Mouse (Mus musculus) CH12.LX (cell line): ENCODE measurements around the gene Prune2. TPM values are rescaled to one million over a fixed set of nuclear protein-coding genes. Genes with fewer than 3 reads are reported as not detected.

ENCODE experiments used
- DNase-seq: peaks from one replicate; pipeline ENCODE4 v3.0.0-alpha.2; 2013; ENCODE audit errors: extremely low read depth
- H3K27ac ChIP-seq: 2 replicates; pipeline ENCODE4 v1.5.1; 2012; ENCODE audit warnings: low read depth, mild to moderate bottlenecking, control low read depth, moderate library complexity; ENCODE audit not compliant: insufficient read depth
- H3K27me3 ChIP-seq: replicated peaks from 2 replicates; pipeline ENCODE3; 2012; ENCODE audit warnings: inconsistent platforms
- H3K36me3 ChIP-seq, 2 experiments: replicated peaks in 1 of 2; 2 replicates each; pipeline versions ENCODE3 to v1.6.1; 2012; ENCODE audit warnings: inconsistent platforms in 1 of 2, low read length in 1 of 2, mild to moderate bottlenecking in 1 of 2, mixed read lengths in 1 of 2, moderate library complexity in 1 of 2; ENCODE audit not compliant: control insufficient read depth in 1 of 2, insufficient read depth in 1 of 2
- H3K4me1 ChIP-seq, 2 experiments: 2 replicates each; pipeline ENCODE4 v1.6.1; 2012; ENCODE audit warnings: inconsistent platforms in 1 of 2, moderate library complexity in 1 of 2; ENCODE audit not compliant: insufficient read depth in 2 of 2, control insufficient read depth in 1 of 2
- H3K4me2 ChIP-seq: 2 replicates; pipeline ENCODE4 v1.6.1; 2012; ENCODE audit warnings: low read depth, mild to moderate bottlenecking, control low read depth; ENCODE audit not compliant: poor library complexity, insufficient read depth, severe bottlenecking
- H3K4me3 ChIP-seq, 3 experiments: fragments of 150-350 bp in 1 of 3; sonication (generic) in 1 of 3; replicated peaks in 1 of 3; 2 replicates each; pipeline versions ENCODE3 to v1.5.1; 2011 to 2012; ENCODE audit warnings: low read depth in 2 of 3, low read length in 2 of 3, mild to moderate bottlenecking in 2 of 3, moderate library complexity in 2 of 3, control low read depth in 1 of 3, improper control_type of control experiment in 1 of 3, inconsistent platforms in 1 of 3, mixed read lengths in 1 of 3; ENCODE audit not compliant: poor library complexity in 1 of 3
- H3K79me2 ChIP-seq: replicated peaks from 2 replicates; pipeline ENCODE4 v1.6.1; 2012; ENCODE audit warnings: mild to moderate bottlenecking, moderate library complexity; ENCODE audit not compliant: control insufficient read depth, poor library complexity, insufficient read depth, severe bottlenecking; ENCODE audit errors: extremely low read depth
- H3K9ac ChIP-seq: 2 replicates; pipeline ENCODE4 v1.6.1; 2012; ENCODE audit warnings: low read depth, mild to moderate bottlenecking, control low read depth, moderate library complexity; ENCODE audit not compliant: insufficient read depth
- H3K9me3 ChIP-seq: replicated peaks from 2 replicates; pipeline ENCODE3; 2012; ENCODE audit warnings: low read length, inconsistent platforms, mixed read lengths
- BHLHE40 ChIP-seq: IDR thresholded peaks from 2 replicates; pipeline ENCODE4 v1.6.1; 2011; ENCODE audit warnings: mild to moderate bottlenecking, low read depth, low read length, improper control_type of control experiment
- CHD1 ChIP-seq: IDR thresholded peaks from 2 replicates; pipeline ENCODE4 v1.6.1; 2012; ENCODE audit warnings: low read depth, low read length, improper control_type of control experiment, inconsistent platforms
- CTCF ChIP-seq, 2 experiments: IDR thresholded peaks in 1 of 2; conservative IDR thresholded peaks in 1 of 2; 2 replicates each; pipeline ENCODE4 v1.5.1; 2011 to 2012; ENCODE audit warnings: low read depth in 2 of 2, low read length in 2 of 2, improper control_type of control experiment in 1 of 2, inconsistent platforms in 1 of 2, mild to moderate bottlenecking in 1 of 2, moderate library complexity in 1 of 2
- E2F4 ChIP-seq: IDR thresholded peaks from 2 replicates; pipeline ENCODE4 v1.6.1; 2011; ENCODE audit warnings: low read depth, low read length, improper control_type of control experiment; ENCODE audit not compliant: insufficient replicate concordance
- ELF1 ChIP-seq: IDR thresholded peaks from 2 replicates; pipeline ENCODE4 v1.6.1; 2014; ENCODE audit warnings: low read depth, mild to moderate bottlenecking, inconsistent platforms, low read length, improper control_type of control experiment
- EP300 ChIP-seq: IDR thresholded peaks from 2 replicates; pipeline ENCODE4 v1.6.1; 2011; ENCODE audit warnings: low read length, improper control_type of control experiment
- JUN ChIP-seq: IDR thresholded peaks from 2 replicates; pipeline ENCODE4 v1.6.1; 2011; ENCODE audit warnings: low read depth, mild to moderate bottlenecking, low read length, improper control_type of control experiment, moderate library complexity; ENCODE audit not compliant: insufficient read depth
- MXI1 ChIP-seq: IDR thresholded peaks from 2 replicates; pipeline ENCODE4 v1.6.1; 2011; ENCODE audit warnings: mild to moderate bottlenecking, low read depth, low read length, improper control_type of control experiment
- NRF1 ChIP-seq: IDR thresholded peaks from 2 replicates; pipeline ENCODE4 v1.6.1; 2014; ENCODE audit warnings: low read depth, mild to moderate bottlenecking, inconsistent platforms, low read length, improper control_type of control experiment, moderate library complexity
- PAX5 ChIP-seq: IDR thresholded peaks from 2 replicates; pipeline ENCODE4 v1.6.1; 2012; ENCODE audit warnings: low read length, inconsistent platforms, mixed read lengths
- POLR2AphosphoS2 ChIP-seq: IDR thresholded peaks from 2 replicates; pipeline ENCODE4 v1.6.1; 2011; ENCODE audit warnings: low read depth, low read length, improper control_type of control experiment
- RAD21 ChIP-seq: IDR thresholded peaks from 2 replicates; pipeline ENCODE4 v1.6.1; 2011; ENCODE audit warnings: low read depth, mild to moderate bottlenecking, low read length, improper control_type of control experiment, moderate library complexity
- SMC3 ChIP-seq: IDR thresholded peaks from 2 replicates; pipeline ENCODE4 v1.6.1; 2011; ENCODE audit warnings: low read depth, low read length, improper control_type of control experiment
- ZC3H11A ChIP-seq: IDR thresholded peaks from 2 replicates; pipeline ENCODE4 v1.6.1; 2012; ENCODE audit warnings: low read depth, mild to moderate bottlenecking, inconsistent platforms, low read length, improper control_type of control experiment
- ZKSCAN1 ChIP-seq: IDR thresholded peaks from 2 replicates; pipeline ENCODE4 v1.6.1; 2012; ENCODE audit warnings: low read depth, inconsistent platforms, low read length, improper control_type of control experiment, borderline replicate concordance
- ZMIZ1 ChIP-seq: IDR thresholded peaks from 2 replicates; pipeline ENCODE4 v1.6.1; 2012; ENCODE audit warnings: low read depth, mild to moderate bottlenecking, inconsistent platforms, low read length, improper control_type of control experiment
- ZNF384 ChIP-seq: IDR thresholded peaks from 2 replicates; pipeline ENCODE4 v1.6.1; 2012; ENCODE audit warnings: low read depth, low read length, improper control_type of control experiment, inconsistent platforms
- dilution Hi-C: fragments of 300-500 bp; cut with MboI; formaldehyde crosslinking; loops from 2 replicates; pipeline ENCODE4 v1.14.3; 2020; ENCODE audit warnings: low sequenced_read_pairs; ENCODE audit not compliant: extremely low pct_unique_long_range_greater_than_20kb, extremely low pct_ligation_motif_present
- in situ Hi-C: fragments of 300-500 bp; cut with MboI; formaldehyde crosslinking; loops from 3 replicates; pipeline ENCODE4 v1.14.3; 2019; ENCODE audit warnings: low sequenced_read_pairs, low pct_ligation_motif_present, low pct_unique_long_range_greater_than_20kb, mixed read lengths
- polyA plus RNA-seq: library from polyadenylated mRNA; unstranded; fragments of >175 nt; gene quantifications from 2 replicates; pipeline ENCODE4 v1.2.1, GENCODE M21; 2012; ENCODE audit warnings: low read depth; ENCODE audit not compliant: insufficient read length
- total RNA-seq, 2 experiments: library from RNA; depleted of rRNA; stranded (reverse); fragments of 300-350 nt in 1 of 2; fragments of >200 nt in 1 of 2; gene quantifications; 2 replicates each; pipeline ENCODE4 v1.2.3; 2012 to 2014

Prune2 gene
- total and polyA plus RNA-seq, 3 experiments = 0.04 to 1.7 (median 0.21) TPM

GRCm38 (mm10) chr19:17030276-17030675 is 74.4 kb downstream of the Prune2 start:
- peaks cover 0 to 8% of the 10 kb centered on the region in 2 experiments; a peak in 1 of 4 replicates for H3K4me1 ChIP-seq
- in situ Hi-C loops (loop anchor here (25.0 kb wide), 1 partner anchor 218 kb away; no protein-coding TSS in a partner anchor), dilution Hi-C loops (no loop called here)
- no peaks in the 10 kb centered on the region for H3K36me3 ChIP-seq
- H3K27ac ChIP-seq = no peak overlapping the region
- DNase-seq = peak; percentile 63
- no peak overlapping the region for H3K4me3 ChIP-seq
- H3K4me2 ChIP-seq = no peak overlapping the region
- H3K27me3 ChIP-seq = no peaks in the 10 kb centered on the region
- no peaks in the 10 kb centered on the region for H3K9me3 ChIP-seq
- no peak for TF ChIP-seq ZKSCAN1
- TF ChIP-seq PAX5 = no peak
- no peak for TF ChIP-seq MXI1
- peak; percentile 59; the same call in 1 of the 2 replicates for TF ChIP-seq ZNF384
- peak; percentile 89 for TF ChIP-seq SMC3
- TF ChIP-seq JUN = no peak
- no peak for TF ChIP-seq POLR2AphosphoS2
- TF ChIP-seq ELF1 = no peak
- TF ChIP-seq CTCF (conservative IDR thresholded peaks at IDR 0.05 in 1 of 2, IDR thresholded peaks at IDR 0.05 in 1 of 2; ENCODE audit: low read depth in 2 of 2, low read length in 2 of 2) = peak; percentile 89 to 93
- peak; percentile 31; the same call in 1 of the 2 replicates for TF ChIP-seq ZC3H11A
- no peak for TF ChIP-seq NRF1
- no peak for TF ChIP-seq EP300
- no peak for TF ChIP-seq E2F4
- peak; percentile 92 for TF ChIP-seq RAD21
- TF ChIP-seq ZMIZ1 = no peak
- no peak for TF ChIP-seq BHLHE40
- no peak overlapping the region for H3K9ac ChIP-seq
- no peaks in the 10 kb centered on the region for H3K79me2 ChIP-seq

DNA sequence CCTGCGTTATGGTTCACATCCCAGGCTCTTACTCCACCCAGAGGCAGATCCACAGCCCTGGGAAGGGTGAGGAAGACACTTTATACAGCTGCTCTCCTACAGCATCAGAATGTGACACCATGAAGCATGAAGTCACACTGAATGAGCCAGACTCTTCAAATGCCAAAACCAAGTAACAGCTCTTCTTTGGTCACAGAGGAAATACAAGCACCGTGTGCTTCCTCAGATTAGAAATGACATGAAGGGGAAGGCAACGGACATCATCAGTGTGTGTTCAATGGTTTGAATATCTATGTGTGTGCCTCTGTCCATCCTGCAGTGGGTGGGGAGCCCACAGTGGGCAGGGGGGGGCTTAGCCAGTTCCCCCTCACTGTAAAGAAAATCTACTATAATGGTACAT is 76.4 kb downstream of the Prune2 start:
- Histone ChIP-seq H3K4me1 (no peaks in the 10 kb centered on the region; a peak in 1 of 4 replicates), H3K27me3 (no peaks in the 10 kb centered on the region), H3K79me2 (no peaks in the 10 kb centered on the region), H3K9me3 (no peaks in the 10 kb centered on the region), H3K4me3 (no peak overlapping the region), H3K27ac (no peak overlapping the region), H3K36me3 (no peaks in the 10 kb centered on the region), H3K4me2 (no peak overlapping the region), H3K9ac (no peak overlapping the region)
- TF ChIP-seq ELF1 (no peak), E2F4 (no peak), CHD1 (no peak)
- dilution Hi-C loops = no loop called here
- in situ Hi-C loops = loop anchor here (25.0 kb wide), 1 partner anchor 220 kb away; no protein-coding TSS in a partner anchor
- no peak for DNase-seq
